Mouse (Mus musculus): ENCODE measurements at regions not wholly inside any gene's neighbourhood (a gene's known extent, or its start where the extent isn't known, plus 50 kb on each side); places are given as distances from the start of the nearest gene placed in this dataset.

DNA sequence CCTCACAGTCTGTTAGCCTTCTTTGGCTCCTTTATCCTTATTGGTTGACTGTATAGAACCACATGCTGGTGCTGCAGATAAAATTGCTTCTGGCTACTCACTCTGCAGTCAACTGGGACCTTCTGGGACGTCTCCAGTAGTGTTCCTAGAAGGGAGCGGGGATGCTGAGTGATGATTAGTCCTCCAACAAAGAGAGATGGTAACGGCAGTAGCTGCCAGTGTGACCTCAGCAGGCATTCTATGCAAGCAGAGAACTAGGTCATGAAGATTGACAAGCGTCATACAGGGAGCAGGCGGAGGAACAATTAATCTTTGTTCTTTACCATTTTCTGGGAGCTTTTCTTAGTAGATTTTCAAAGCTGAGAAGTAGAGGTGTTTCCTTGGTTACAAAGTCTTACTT is 134.0 kb downstream of the 4933412E24Rik start:
- Histone ChIP-seq H3K4me2 (ENCODE audit: low read length) (no peak overlapping the region), H3K9me3 (replicated peaks; ENCODE audit: low read length) (no peaks in the 10 kb centered on the region), H3K4me3 (replicated peaks; ENCODE audit: low read depth, low read length) (no peak overlapping the region), H3K27ac (no peak overlapping the region), H3K36me3 (ENCODE audit: insufficient read depth, low read length) (no peaks in the 10 kb centered on the region), H3K4me1 (replicated peaks; ENCODE audit: insufficient read depth, low read length) (no peaks in the 10 kb centered on the region), H3K9ac (ENCODE audit: low read depth, low read length) (no peak overlapping the region), H3K27me3 (ENCODE audit: insufficient read depth, low read length) (no peaks in the 10 kb centered on the region)
- 92% methylated on average over 5 of the region's 5 CpGs for WGBS
- TF ChIP-seq CTCF (IDR thresholded peaks at IDR 0.05; ENCODE audit: low read depth), result no peak
- DNase-seq (ENCODE audit: low spot score), result no peak
- no peak for ATAC-seq (replicated peaks; ENCODE audit: low FRiP score, low read depth)

DNA sequence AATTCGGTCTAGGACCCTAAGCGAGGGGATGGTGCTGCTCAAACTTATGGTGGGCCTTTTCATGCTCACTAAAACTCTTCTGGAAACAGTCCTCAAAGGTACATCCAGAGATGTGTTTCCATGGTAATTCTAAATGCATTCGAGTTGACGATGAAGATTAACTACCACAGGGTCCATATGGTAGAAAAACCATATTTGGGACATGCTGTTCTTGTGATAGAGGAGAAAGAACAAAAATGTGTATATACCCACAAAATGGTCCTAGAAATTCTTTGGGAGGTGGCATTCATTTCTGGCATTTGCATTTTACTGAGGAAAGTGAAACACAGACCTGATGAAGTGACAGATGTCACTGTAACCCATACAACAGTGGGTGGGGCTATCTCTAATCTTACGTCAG is 136.0 kb downstream of the 4933412E24Rik start:
- TF ChIP-seq CTCF (IDR thresholded peaks at IDR 0.05; ENCODE audit: low read depth), result no peak
- Histone ChIP-seq H3K9ac (ENCODE audit: low read depth, low read length) (no peak overlapping the region), H3K4me2 (ENCODE audit: low read length) (no peak overlapping the region), H3K9me3 (replicated peaks; ENCODE audit: low read length) (no peaks in the 10 kb centered on the region), H3K36me3 (ENCODE audit: insufficient read depth, low read length) (no peaks in the 10 kb centered on the region), H3K27me3 (ENCODE audit: insufficient read depth, low read length) (no peaks in the 10 kb centered on the region), H3K27ac (no peak overlapping the region), H3K4me1 (replicated peaks; ENCODE audit: insufficient read depth, low read length) (no peaks in the 10 kb centered on the region), H3K4me3 (replicated peaks; ENCODE audit: low read depth, low read length) (no peak overlapping the region)
- no peak for ATAC-seq (replicated peaks; ENCODE audit: low FRiP score, low read depth)
- no peak for DNase-seq (ENCODE audit: low spot score)
- 93% methylated on average over 5 of the region's 5 CpGs for WGBS

GRCm38 (mm10) chr15:59879311-59879710 is 137.1 kb downstream of the 4933412E24Rik start:
- ATAC-seq (replicated peaks; ENCODE audit: low FRiP score, low read depth) (no peak), DNase-seq (ENCODE audit: low spot score) (no peak)
- H3K4me1 ChIP-seq (replicated peaks; ENCODE audit: insufficient read depth, low read length), result no peaks in the 10 kb centered on the region
- no peak overlapping the region for H3K9ac ChIP-seq (ENCODE audit: low read depth, low read length)
- H3K9me3 ChIP-seq (replicated peaks; ENCODE audit: low read length), result no peaks in the 10 kb centered on the region
- no peak overlapping the region for H3K4me3 ChIP-seq (replicated peaks; ENCODE audit: low read depth, low read length)
- H3K27me3 ChIP-seq (ENCODE audit: insufficient read depth, low read length), result no peaks in the 10 kb centered on the region
- no peaks in the 10 kb centered on the region for H3K36me3 ChIP-seq (ENCODE audit: insufficient read depth, low read length)
- H3K27ac ChIP-seq, result no peak overlapping the region
- TF ChIP-seq CTCF (IDR thresholded peaks at IDR 0.05; ENCODE audit: low read depth), result peak; percentile 29; the same call in 1 of the 2 replicates
- 72% methylated on average over 4 of the region's 4 CpGs for WGBS
- H3K4me2 ChIP-seq (ENCODE audit: low read length), result no peak overlapping the region

DNA sequence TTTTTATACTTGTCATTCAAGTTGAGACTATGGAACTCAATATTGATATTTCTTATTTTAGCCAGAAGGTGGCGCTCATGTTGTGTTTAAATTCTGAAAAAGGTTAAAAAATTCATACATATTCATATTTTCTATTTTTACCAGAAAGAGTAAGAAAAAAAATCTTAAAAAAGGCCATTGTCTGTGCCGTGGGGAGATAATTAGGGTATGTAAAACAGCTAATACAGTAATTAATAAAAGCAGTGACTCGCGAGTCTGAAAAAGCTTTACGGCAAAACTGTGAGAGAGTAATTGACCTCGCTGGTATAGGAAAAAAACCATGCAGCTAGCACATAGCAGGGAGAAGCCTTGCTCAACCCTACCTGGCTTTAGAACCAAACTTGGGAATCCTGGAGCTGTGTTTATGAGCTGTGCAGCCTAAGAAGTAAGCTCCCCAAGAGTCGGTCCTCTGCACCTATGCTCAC is 140.1 kb downstream of the 4933412E24Rik start:
- no peak overlapping the region for H3K4me3 ChIP-seq (replicated peaks; ENCODE audit: low read depth, low read length)
- H3K4me2 ChIP-seq (ENCODE audit: low read length), result no peak overlapping the region
- TF ChIP-seq CTCF (IDR thresholded peaks at IDR 0.05; ENCODE audit: low read depth), result peak; percentile 50
- no peak overlapping the region for H3K9ac ChIP-seq (ENCODE audit: low read depth, low read length)
- no peak overlapping the region for H3K27ac ChIP-seq
- 76% methylated on average over 7 of the region's 7 CpGs for WGBS
- no peaks in the 10 kb centered on the region for H3K27me3 ChIP-seq (ENCODE audit: insufficient read depth, low read length)
- H3K4me1 ChIP-seq (replicated peaks; ENCODE audit: insufficient read depth, low read length), result no peaks in the 10 kb centered on the region
- no peaks in the 10 kb centered on the region for H3K36me3 ChIP-seq (ENCODE audit: insufficient read depth, low read length)
- H3K9me3 ChIP-seq (replicated peaks; ENCODE audit: low read length), result no peaks in the 10 kb centered on the region
- DNase-seq (ENCODE audit: low spot score) (peak; percentile 32), ATAC-seq (replicated peaks; ENCODE audit: low FRiP score, low read depth) (no peak)

GRCm38 (mm10) chr15:59866701-59867100 is 149.7 kb downstream of the 4933412E24Rik start:
- no peak for ATAC-seq (replicated peaks; ENCODE audit: low FRiP score, low read depth)

GRCm38 (mm10) chr15:59864746-59865499 is 151.5 kb downstream of the 4933412E24Rik start:
- Histone ChIP-seq H3K27me3 (ENCODE audit: insufficient read depth, low read length) (no peaks in the 10 kb centered on the region), H3K4me3 (replicated peaks; ENCODE audit: low read depth, low read length) (no peak overlapping the region), H3K27ac (no peak overlapping the region), H3K4me1 (replicated peaks; ENCODE audit: insufficient read depth, low read length) (0 out of 2 replicates have a peak, but pooled peaks cover 3% of the 10 kb centered on the region), H3K36me3 (ENCODE audit: insufficient read depth, low read length) (no peaks in the 10 kb centered on the region), H3K4me2 (ENCODE audit: low read length) (no peak overlapping the region), H3K9me3 (replicated peaks; ENCODE audit: low read length) (no peaks in the 10 kb centered on the region), H3K9ac (ENCODE audit: low read depth, low read length) (no peak overlapping the region)
- TF ChIP-seq CTCF (IDR thresholded peaks at IDR 0.05; ENCODE audit: low read depth), result peak; percentile 85
- ATAC-seq (replicated peaks; ENCODE audit: low FRiP score, low read depth) (no peak), DNase-seq (ENCODE audit: low spot score) (peak; percentile 73)
- WGBS, result 43% methylated on average over 18 of the region's 18 CpGs

More at GRCm38 (mm10) chr15:59866701-59867100, 149.7 kb downstream of the 4933412E24Rik start:
- no peak overlapping the region for H3K4me2 ChIP-seq (ENCODE audit: low read length)
- no peak for DNase-seq (ENCODE audit: low spot score)
- H3K9ac ChIP-seq (ENCODE audit: low read depth, low read length), result no peak overlapping the region
- H3K27me3 ChIP-seq (ENCODE audit: insufficient read depth, low read length), result no peaks in the 10 kb centered on the region
- no peaks in the 10 kb centered on the region for H3K9me3 ChIP-seq (replicated peaks; ENCODE audit: low read length)
- 0 out of 2 replicates have a peak, but pooled peaks cover 3% of the 10 kb centered on the region for H3K4me1 ChIP-seq (replicated peaks; ENCODE audit: insufficient read depth, low read length)
- H3K4me3 ChIP-seq (replicated peaks; ENCODE audit: low read depth, low read length), result no peak overlapping the region
- 86% methylated on average over 8 of the region's 8 CpGs for WGBS
- no peak overlapping the region for H3K27ac ChIP-seq
- TF ChIP-seq CTCF (IDR thresholded peaks at IDR 0.05; ENCODE audit: low read depth), result no peak
- no peaks in the 10 kb centered on the region for H3K36me3 ChIP-seq (ENCODE audit: insufficient read depth, low read length)
